Mouse (Mus musculus) layer of hippocampus, postnatal 36 days (tissue): ENCODE measurements around the gene Kcnj4. TPM values are rescaled to one million over a fixed set of nuclear protein-coding genes. Genes with fewer than 3 reads are reported as not detected.
A peak's percentile ranks its signal among the peaks of the same experiment; 100 is the strongest.

Source experiments
- DNase-seq, 2 experiments: peaks; one replicate each; pipeline ENCODE4 v3.0.0; 2022
- total RNA-seq, 2 experiments: library from RNA; stranded (reverse); gene quantifications; 2 replicates each; pipeline ENCODE4 v1.2.3; 2021

Gene Kcnj4
- 10 to 100 TPM; 69.5 to 75.8 TPM for total RNA-seq

DNA sequence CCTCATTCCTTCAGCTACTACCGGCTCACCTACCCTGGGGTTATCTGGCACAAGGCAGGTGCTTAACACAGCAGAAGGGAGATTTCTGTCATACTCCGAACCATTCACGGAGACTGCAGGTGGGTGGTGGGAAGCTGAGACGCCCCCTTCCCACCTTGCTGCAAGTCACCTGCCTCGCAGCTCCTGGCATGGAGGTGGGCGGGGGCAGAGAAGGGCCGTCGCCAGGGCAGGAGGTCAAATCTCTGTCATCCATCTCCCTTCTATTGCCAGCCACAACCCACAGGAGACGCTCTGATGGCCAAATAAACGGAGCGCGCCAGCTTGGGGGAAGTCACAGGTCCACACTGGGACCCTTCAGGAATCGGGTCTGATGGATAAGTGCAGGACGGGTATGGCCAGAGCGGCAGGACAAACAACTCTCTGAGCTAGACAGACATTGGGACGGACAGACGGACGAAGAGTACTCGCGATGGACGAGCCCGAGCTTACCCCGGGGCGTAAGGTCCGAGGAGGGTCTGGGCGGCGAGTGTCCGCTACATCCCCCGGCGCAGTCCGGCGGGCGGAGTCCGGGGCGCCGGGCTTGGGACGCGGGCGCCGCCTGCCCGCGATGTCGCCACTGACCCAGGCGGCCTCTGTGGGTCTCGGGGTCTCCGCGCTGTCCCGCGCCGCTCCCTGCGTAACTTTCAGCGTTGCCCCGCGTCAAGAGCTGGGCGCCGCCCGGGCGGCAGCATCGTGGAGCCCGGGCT lies at the start of gene Kcnj4:
Kcnj4 (minus strand) TSS at position 535 of the 746 bp plus-strand sequence.
- DNase-seq, result no peak

DNA sequence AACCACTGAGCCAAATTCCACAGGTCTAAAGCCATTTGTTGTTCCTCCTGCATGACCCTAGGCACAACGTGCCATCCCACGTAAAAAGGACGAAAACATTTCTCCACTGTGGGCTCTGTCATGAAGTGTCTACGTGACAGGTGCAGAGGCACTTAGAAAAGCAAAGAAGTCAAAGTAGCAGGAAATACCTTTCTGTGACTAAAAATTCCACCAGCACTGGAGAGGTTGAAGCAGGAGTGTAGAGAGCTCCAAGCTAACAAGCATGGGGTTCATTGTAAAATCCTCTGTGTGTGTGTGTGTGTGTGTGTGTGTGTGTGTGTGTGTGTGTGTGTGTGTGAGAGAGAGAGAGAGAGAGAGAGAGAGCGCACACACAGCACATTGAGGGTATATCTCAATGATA lies 47.5 kb upstream of the Kcnj4 start:
- DNase-seq, result no peak

DNA sequence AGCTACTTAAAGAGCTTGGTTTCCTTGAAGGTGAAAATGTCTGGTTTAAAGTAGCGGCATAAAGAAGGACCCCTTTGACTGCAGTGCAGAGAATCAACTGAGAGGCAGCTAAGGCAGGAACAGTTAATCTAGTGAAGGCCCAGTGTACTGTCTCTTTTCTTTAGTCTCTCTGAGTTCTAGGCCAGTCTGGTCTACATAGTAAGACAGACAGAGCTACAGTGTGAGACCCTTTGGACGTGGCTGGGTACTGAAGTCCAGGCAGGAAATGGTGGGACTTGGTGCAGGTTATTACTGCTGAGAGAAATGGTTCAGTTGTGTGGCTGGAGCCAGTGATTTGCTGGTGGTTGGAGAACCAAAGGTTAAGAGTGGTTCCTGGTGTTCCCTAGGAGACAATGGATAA lies 43.2 kb upstream of the Kcnj4 start:
- DNase-seq, result no peak

DNA sequence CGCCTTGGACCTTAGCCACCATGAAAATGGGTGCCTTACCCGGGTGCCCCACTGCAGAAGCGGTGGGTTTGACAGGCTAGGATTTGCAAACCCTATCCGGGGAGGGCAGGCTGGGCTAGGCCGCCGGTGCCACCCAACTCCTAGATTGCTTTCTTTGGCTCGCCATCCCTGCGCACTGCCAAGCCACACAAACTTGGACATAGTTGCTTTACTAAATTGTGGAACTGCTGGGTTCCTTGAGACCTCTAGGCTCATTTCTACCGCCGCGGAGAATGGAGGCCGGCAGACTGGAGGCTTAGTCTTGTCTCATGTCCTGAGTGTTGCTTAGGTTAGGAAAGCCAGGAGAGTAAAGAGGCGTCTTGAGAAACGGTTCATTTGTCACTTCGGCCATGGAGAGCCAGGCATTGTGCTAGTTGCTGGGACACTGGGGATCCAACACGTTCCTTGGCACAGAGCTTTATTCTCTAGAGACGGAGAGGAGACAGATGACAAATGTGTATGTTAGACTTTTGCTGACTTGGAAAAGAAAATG lies 42.3 kb upstream of the Kcnj4 start:
- no peak for DNase-seq

DNA sequence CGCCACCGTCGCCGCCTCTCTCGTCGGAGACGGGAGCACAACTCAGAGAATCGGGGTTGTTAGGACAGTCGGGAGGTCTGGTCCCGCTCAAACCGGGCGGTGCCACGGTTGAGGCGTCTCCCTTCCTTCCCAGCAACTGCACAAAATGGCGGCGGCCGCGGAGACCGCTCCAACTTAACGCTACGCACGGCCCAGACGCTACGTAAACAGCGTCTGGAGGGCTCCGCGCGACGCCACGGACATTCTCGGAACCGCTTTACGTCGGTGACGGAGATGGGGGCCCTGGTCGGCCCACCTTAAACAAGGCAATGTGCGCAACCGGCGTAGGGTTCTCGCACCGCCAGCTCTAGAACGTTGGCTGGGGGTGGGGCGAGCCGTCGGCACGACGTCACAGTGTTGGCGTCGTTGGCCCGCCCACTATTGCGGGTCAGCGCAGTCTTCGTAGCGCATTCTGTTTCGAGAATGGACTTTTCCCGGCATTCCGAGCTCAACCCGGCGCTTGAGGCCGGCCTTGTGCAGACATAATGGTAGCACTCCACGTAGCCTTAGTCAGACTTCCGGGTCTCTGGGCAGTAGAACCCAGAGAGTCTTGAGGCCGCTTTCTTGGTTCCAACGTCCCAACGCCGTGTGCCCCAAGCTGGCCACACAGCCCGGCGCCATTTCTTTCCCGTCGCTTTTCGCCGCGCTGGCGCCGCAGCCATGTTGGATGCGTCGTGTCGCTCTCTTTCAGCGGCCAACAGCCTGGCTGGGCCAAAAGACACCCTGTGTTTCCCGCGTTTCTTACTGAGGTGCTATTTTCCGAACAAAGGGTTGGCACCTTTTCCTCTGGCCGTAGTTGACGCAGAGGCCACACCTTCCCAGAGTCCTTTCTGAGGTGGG lies 41.6 kb upstream of the Kcnj4 start, which contains the start of gene Ddx17:
Ddx17 (minus strand) TSS at position 332 of the 879 bp plus-strand sequence.
- peak; percentile 99 for DNase-seq

DNA sequence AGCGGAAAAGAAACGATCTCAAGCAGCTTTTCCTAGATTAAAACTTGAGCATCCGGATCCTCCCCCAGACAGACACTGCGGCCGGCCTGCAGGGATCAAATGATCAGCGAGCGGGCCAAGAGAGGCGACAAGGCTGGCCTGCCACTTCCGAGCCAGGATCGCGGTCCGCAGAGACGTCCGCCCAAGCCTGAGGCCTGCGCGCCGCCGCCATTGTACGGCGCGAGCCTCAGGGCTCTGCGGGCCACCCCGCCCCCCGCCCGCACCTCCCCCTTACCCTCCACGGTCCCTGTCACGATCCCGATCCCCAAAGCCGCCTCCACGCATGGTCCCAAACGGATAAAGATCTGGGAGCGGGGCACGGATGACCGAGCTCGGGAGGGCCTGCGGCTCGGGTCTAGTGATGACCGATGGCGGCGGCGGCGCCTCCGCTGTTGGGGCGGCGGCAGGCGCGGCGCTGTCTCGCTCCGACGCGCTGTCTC lies 40.9 kb upstream of the Kcnj4 start:
- no peak for DNase-seq

DNA sequence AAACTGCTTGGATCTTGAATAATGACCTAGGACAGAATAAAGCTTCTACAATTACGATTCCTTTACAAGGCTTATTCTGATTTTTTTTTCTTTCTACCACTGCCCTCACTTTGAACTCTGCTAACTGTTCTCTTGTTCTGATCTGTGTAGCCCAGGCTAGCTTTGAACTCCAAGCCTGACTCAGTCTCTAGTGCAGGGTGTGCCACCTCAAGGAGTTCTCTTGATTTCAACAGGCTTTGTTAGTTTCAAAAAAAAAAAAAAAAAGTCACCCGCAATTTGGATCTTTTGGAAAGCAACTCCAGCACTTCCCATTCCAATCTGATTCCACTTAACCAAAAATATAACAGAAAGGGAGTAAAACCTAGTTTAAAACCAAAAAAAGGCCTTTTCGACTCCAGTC lies 40.5 kb upstream of the Kcnj4 start:
- no peak for DNase-seq

DNA sequence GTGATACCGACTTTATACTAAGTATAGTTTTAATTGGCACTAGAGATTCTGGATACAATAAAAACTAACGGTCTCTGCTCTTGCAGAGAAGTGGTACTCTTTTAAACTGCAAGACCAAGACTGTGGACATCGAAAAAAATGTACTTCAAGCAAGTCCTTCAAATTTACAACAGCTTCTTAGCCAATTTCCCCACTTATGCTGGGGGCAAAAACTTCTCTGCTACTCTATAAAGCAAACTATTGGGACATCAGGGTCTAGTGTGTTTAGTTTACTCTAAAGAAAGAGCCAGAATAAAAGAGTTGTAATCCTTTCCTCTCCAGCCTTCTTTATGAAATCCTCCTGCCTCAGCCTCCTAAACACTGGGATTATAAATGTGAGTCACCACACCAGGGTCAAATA lies 38.9 kb upstream of the Kcnj4 start:
- no peak for DNase-seq

DNA sequence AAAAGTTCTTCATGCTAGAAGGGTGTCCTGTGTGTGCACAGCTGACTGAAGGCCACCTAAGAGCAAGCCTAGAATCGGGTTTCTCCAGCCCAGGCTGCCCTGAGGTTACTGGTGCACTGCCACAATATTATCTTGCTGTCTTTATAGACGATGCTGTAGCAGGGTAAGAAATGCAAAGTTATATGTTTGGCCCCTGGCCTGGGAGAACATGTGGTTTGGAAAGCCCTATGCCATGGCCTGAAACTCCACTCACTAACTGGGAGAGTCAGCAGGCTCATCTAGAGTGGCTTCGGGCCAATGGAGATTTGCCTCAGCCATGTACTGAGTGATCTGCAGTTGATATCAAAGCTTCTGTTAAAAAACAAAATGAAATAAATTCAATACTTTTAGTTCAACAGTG lies 28.8 kb upstream of the Kcnj4 start:
- DNase-seq, result no peak

DNA sequence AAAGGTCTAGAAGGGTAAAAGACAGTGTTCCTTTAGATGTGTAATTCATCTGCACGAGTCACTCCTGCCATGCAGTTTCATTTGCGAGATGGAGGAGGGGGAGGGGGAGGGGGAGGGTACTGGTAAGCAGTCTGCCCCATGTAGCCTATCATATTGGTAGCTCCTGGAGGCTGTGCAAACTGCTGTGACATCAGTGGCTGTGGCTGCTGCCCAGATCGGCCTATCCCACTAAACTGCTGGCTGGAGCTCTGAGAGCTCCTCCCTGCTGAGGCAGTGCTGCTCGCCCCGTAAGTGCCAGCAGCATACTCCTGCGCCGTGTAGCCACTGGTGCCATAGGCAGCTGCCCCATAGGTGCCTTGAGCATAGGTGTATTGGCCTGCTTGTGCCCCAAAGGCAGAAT lies 24.9 kb upstream of the Kcnj4 start:
- DNase-seq, result no peak

DNA sequence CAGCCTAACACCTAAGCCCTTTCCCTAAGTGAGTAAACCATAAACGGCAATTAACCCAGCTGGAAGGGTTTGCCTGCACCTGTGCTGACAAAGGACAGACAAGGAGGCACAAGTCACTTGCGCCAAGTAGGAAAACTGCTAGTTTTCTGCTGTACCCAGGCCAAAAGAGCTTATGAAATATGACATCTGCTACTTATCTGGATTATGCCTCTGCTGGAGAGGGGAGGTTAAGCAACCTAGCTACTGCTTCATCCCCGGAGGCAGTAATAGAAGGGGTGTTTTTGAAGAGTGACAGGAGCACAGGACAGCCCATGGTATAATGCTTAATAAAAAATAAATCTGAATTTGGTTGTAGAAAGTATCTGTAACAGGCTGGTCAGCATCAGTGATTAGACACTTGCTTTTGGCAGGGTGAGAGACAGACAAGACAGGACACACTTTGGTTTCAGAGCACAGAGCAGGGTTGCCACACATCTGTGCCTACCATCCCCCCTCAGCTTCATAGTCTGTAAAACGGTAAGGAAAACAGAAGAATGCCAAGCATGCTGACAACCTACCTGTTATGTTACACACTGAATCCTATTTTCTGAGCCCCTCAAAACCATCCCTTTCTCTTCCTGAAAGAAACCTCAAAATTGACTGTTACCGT lies 23.1 kb upstream of the Kcnj4 start:
- DNase-seq, result no peak

DNA sequence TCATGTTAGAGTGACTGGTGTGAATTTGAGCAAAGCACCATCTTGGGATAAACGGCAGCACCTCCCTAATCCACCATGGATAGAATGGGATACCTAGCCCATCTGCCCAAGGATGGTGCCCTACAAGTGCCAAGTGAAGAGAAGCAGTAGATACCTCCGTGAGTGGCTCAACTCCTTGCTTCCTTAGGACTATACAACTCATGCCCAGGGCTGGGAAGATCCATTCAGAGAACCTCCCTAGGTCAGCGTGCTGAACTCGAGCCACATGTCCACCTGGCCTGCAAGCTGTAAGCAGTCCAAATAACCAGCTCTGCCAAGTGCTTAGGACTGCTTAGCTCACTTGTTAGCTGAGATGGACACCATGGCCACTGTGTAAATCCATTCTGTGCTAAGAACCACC lies 22.2 kb upstream of the Kcnj4 start:
- no peak for DNase-seq

DNA sequence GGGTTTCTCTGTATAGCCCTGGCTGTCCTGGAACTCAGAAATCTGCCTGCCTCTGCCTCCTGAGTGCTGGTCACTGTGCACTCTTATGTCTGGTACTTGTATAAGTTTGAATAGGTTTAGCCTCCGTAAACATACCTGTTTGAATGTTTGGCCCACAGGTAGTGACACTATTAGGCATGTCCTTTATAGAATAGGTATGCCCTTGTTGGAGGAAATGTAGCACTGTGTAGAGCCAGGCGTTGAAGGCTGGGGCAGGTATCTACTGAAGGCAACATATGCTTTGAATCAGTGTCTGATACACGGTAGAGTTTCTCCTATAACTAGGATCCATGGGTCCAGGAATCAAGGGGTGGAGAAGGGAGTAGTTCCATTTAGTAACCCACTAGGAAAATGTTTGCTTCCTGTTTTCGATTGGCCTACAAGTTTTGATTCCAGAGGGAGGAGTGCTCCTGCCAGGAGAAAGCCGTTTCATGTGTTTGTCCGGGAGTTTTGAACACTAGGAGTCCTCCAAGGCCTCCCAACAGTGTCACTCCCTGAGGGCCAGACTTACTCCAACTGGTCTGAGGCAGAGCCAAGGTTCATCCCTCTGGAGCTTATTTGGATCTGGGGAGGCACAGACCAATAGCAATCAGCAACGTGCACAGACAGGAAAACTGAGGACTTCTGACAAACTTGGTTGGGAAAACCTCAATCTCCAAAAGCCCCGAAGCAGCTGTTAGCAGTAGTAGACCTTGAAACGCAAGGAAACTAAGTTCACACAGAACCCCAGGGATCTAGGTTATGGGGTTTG lies 21.1 kb upstream of the Kcnj4 start:
- DNase-seq, result no peak

DNA sequence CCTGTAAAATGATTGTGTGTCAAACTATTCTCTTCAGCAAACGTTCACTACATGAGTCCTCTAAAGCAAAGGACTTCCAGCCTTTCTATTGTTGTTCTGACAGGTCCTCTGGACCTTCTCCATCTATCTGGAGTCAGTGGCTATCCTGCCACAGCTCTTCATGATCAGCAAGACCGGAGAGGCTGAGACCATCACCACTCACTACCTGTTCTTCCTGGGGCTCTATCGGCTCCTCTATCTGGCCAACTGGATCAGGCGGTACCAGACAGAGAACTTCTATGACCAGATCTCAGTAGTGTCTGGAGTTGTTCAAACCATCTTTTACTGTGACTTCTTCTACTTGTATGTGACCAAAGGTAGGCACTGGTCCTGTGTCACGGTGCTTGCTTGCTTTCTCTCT lies 20.5 kb upstream of the Kcnj4 start:
- DNase-seq, result no peak

DNA sequence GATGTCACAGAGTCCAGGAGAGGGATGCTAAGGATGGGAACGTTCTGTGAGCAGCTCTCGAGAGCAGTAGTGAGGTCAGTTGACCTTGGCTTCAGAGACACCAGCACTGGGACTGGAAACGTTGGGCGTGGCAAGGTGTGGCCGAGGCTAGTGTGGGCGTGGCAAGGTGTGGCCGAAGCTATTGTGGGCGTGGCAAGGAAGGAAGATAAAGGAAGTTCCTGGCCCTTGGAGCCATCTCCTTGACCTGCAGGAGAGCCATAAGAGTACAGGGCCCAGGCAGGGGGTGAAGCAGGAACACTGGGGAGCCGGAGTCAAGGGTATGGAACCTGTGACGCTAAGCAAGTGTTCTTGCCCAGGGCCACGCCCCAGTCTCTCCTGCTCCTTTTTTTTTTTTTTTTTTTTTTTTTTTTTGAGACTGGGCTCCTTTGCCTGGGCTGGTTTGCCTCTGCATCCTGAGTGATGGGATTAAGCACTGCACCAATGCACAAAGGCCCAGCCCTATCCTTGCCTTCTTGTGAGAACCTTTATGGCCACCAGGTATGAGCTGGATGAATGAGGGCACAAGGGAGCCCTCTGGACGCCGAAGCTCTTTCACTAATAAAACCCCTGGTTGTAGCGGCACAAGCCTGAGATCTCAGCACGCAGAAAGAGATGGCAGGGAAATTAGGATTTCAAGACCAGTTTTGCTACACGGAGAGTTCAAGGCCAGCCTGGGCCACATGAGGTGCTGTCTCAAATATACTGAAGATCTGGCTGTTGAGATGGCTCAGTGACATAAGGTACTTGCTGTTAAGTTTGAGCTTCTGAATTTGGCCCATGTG lies 14.6 kb upstream of the Kcnj4 start:
- DNase-seq, result no peak

DNA sequence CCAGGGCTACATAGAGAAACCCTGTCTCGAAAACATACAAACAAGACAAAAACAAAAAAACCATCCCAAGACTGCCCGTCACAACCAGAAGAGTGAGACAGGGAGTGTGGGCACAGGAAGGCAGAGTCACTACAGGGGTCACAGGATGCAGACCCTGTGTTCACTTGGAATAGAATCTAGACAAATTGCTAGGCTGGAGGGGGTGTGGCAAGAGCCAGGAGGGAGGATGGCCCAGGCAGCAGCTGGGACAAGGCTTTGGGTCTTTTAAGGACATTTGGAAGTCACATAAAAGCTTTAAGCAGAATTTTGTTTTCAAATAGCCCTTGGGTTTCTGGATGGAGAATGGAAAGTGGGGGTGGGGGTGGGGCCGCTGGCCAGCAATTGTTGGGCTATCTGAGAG lies 13.5 kb upstream of the Kcnj4 start:
- no peak for DNase-seq

DNA sequence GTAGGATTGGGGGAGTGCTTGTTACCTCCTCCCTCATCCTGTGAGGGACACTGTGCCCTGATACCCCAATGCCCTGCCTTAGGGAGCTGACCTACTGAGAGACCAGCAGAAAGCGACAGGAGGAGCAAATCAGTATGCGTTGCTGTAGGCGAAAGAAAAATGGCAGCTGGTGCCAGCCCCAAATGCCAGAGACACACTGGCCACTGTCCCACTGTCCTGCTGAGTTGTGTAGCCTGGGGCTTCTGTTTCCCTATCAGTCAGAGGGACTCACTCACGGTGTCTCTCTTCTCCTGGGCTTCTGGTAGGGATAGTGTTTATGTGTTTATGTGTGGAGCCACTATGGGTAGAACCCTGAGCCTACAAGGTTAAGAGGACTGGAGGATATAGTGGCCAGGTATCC lies 12.7 kb upstream of the Kcnj4 start:
- no peak for DNase-seq

DNA sequence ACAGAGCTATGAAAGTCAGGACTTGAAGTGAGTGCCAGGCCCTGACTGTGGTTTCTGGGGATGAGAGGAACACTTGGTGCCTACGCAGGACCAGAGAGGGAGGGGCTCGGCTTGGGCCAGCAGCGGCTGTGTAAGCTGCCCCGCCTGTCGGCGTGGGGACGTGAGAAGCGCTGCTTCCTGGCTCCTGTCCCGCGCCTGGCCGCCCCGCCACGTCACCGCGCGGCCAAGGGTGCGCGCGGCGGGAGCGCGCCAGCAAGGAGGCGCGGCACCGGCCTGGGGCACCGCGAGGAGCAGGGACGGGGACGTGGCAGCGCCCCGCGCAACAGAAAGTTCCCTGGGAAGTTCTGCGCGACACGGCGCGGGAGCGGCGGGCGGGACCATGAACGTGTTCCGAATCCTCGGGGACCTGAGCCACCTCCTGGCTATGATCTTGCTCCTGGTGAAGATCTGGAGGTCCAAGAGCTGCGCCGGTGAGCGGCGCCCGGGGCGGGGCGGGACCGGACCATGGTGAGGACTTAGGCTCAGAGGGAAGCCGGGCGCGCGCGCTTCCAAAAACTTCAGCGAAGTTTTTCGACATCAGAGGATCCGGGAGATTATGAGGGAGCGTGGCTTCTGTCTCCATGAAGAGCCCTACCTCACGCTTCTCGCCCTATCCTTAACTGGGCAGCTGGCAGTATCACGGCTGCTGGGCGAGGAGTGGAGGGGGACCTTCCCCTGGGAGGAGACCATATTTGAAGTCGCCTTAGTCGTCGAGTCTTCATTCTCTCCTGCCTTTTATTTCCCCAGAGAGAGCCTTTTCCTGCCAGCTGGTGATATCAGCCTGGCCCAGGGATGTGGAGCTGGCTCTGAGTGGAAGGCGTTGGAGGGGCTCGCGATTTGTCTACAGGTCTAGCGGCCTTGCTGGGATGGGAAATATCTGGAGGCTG lies 11.4 kb upstream of the Kcnj4 start, which contains the start of gene Kdelr3:
Kdelr3 (plus strand) TSS at position 241 of the 926 bp plus-strand sequence.
- DNase-seq, result no peak

DNA sequence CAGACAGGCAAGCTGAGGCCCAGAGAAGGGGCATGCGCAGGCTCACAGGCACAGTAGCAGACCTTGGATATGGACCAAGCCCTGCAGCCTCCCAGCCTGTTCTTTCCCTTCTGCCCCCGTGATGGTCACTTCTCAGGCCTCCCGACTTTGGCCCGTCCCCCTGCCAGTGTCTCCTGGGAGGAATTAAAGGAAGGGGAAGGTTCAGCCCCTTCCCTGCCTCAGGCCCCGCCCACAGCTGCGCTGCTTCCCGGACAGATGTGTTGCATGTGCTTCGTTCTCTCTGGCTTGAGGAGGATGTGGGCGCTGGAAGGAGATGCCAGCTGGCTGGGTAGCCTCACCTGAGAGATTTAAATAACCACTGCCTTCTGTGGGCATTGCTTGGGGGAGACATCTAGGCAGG lies 8.9 kb upstream of the Kcnj4 start:
- no peak for DNase-seq
